Mouse (Mus musculus): ENCODE data around the gene Nhsl1.

DNA sequence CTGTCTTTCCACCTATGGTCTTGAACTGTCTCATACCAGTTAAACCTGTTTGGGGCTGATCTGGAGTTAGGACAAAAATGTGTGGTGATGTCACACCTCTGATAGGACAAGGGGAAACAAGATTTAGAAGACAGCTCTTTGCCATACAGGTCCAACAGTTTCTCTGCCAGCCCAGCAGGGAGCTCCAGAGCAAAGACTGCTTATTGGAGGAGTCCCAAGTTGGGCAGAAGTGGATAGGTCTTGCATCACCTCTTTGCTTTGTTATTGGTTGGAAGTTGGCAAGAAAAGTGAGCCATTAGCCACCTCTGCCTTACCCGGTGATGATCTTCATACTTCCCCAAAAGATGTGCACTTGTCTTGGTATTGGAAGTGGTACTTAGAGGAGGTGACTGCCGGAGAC is 218.1 kb downstream of the Nhsl1 start:
- TF ChIP-seq CTCF (IDR thresholded peaks at IDR 0.05; ENCODE audit: extremely low read depth, insufficient read depth, insufficient read length, insufficient replicate concordance) = no peak
- no peak for TF ChIP-seq POLR2A (IDR thresholded peaks at IDR 0.05; ENCODE audit: low read depth, low read length)
